Comparison of ENCODE assay signal across 9 mouse cellular contexts in the genomic region with DNA sequence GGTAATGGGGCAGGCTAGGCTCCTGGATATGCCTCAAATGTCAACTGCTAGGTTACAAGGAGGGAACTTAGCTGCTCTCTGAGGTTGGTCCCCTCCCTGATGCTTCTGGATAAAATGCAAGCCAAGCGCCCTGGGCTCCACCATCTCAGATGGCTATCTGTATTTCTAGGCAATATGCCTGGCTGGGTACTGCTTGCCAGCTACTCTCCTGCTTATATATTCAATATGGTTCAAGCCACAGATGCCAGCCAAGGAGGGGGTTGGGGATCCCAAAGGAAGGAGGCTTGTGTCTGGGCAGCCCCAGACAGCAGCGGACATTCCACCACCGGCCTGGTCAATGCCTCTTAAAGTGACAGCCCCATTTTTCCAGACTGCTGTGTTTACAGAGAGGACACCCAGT. TPM values are rescaled to one million over a fixed set of nuclear protein-coding genes. Genes with fewer than 3 reads are reported as not detected.
A peak's percentile ranks its signal among the peaks of the same experiment; 100 is the strongest.
DNase-seq lines count a peak whose midpoint lies in the region; ATAC-seq and TF ChIP-seq lines count a peak whose summit lies in the region.
"Had no signal": no experiment of that assay in that cellular context is flagged by ENCODE, and none has a peak within 500 bp of the region (broad histone marks: within the 10 kb centered on the region; RNA-seq: fewer than 3 reads in every experiment).

No protein-coding gene starts in this region.

- H3K27ac ChIP-seq in left cerebral cortex, adult 2 months: no peak overlapping the region; the same call in 1 of the 2 replicates
- peak overlapping the region; percentile 97 for H3K27ac ChIP-seq in hindbrain, postnatal 0 days

- peak overlapping the region; percentile 90 for H3K9ac ChIP-seq in hindbrain, postnatal 0 days (replicated peaks; ENCODE audit: low read length)

- no peak overlapping the region for H3ac ChIP-seq in myocyte (ENCODE audit: control insufficient read depth, insufficient read length)

- no peaks in the 10 kb centered on the region for H3K79me2 ChIP-seq in myocyte (ENCODE audit: control insufficient read depth, insufficient read depth)

- no peak for TF ChIP-seq POLR2A in myocyte (IDR thresholded peaks at IDR 0.05; ENCODE audit: insufficient read length, low read depth)

- WGBS in hindbrain, postnatal 0 days: 17% methylated on average over 3 of the region's 3 CpGs

- intact Hi-C loops in left cerebral cortex, adult 2 months (cut with DNase I): loop anchor here (2.0 kb wide), 1 partner anchor 42 kb away; the partner anchor contains the start of genes Gucd1 and Snrpd3
- intact Hi-C loops in gastrocnemius, postnatal 36 days (cut with DNase I): no loop called here

- H3K27me3 ChIP-seq in hindbrain, postnatal 0 days (ENCODE audit: insufficient read depth, low read length): no peaks in the 10 kb centered on the region
- no peaks in the 10 kb centered on the region for H3K27me3 ChIP-seq in myocyte (ENCODE audit: control insufficient read depth, insufficient read depth, insufficient read length)
- H3K27me3 ChIP-seq: Patski had no signal

- peaks cover 39% of the 10 kb centered on the region for H3K4me1 ChIP-seq in hindbrain, postnatal 0 days (ENCODE audit: insufficient read depth, low read length)

- H3K4me2 ChIP-seq in hindbrain, postnatal 0 days (ENCODE audit: low read depth, low read length): peak overlapping the region; percentile 82
- peak overlapping the region; percentile 72 for H3K4me2 ChIP-seq in myocyte (ENCODE audit: low read depth)

- H3K9me3 ChIP-seq in hindbrain, postnatal 0 days (ENCODE audit: low read length): no peaks in the 10 kb centered on the region

- DNase-seq in left cerebral cortex, adult 18-20 months (ENCODE audit: low spot score in 2 of 2): peak; percentile 34 to 36
- DNase-seq in left cerebral cortex, adult 2 months (ENCODE audit: extremely low spot score in 1 of 2, low spot score in 2 of 2): no peak
- DNase-seq in cerebellum, postnatal 10 days: peak; percentile 94 to 97
- peak; percentile 93 for DNase-seq in hindbrain, postnatal 0 days (ENCODE audit: low spot score)
- no peak for DNase-seq in ovary, postnatal 10 days (ENCODE audit: low spot score)
- no peak for DNase-seq in gastrocnemius, postnatal 36 days
- DNase-seq in ovary, postnatal 36 days (ENCODE audit: low spot score): no peak

- no peak for TF ChIP-seq CTCF in left cerebral cortex, adult 2 months (IDR thresholded peaks at IDR 0.05)
- no peak for TF ChIP-seq CTCF in hindbrain, postnatal 0 days (IDR thresholded peaks at IDR 0.05; ENCODE audit: low read depth)

- H3K4me3 ChIP-seq in left cerebral cortex, adult 2 months: no peak overlapping the region
- peak overlapping the region; percentile 66 for H3K4me3 ChIP-seq in hindbrain, postnatal 0 days (ENCODE audit: low read length)
- H3K4me3 ChIP-seq in myocyte: peak overlapping the region; percentile 8

- H3K36me3 ChIP-seq in hindbrain, postnatal 0 days (ENCODE audit: insufficient read depth, low read length): peaks cover 5% of the 10 kb centered on the region; the same call in 1 of the 2 replicates
- H3K36me3 ChIP-seq in myocyte (ENCODE audit: control insufficient read depth, insufficient read depth): no peaks in the 10 kb centered on the region

- ATAC-seq in hindbrain, postnatal 0 days: peak; percentile 57
- ATAC-seq: Patski had no signal

TF ChIP-seq in myocyte, 11 proteins besides CTCF, POLR2A, EP300 and RAD21:
- no peak for TF ChIP-seq SRF (IDR thresholded peaks at IDR 0.05; ENCODE audit: control insufficient read depth, insufficient read length, low read depth)
- TF ChIP-seq E2F4 (IDR thresholded peaks at IDR 0.05; ENCODE audit: insufficient read depth): no peak
- TF ChIP-seq TCF3 (IDR thresholded peaks at IDR 0.05; ENCODE audit: insufficient read length, low read depth): no peak
- TF ChIP-seq USF1 (IDR thresholded peaks at IDR 0.05; ENCODE audit: low read depth): no peak
- TF ChIP-seq MYOD1 (IDR thresholded peaks at IDR 0.05; ENCODE audit: control insufficient read depth in 1 of 3, insufficient read length in 2 of 3, low read depth in 2 of 3): no peak
- TF ChIP-seq TCF12 (IDR thresholded peaks at IDR 0.05; ENCODE audit: insufficient read depth, poor library complexity, severe bottlenecking): no peak
- no peak for TF ChIP-seq MYOG (IDR thresholded peaks at IDR 0.05; ENCODE audit: control insufficient read depth in 1 of 3, insufficient read depth in 1 of 3, insufficient read length in 2 of 3, low read depth in 2 of 3)
- no peak for TF ChIP-seq REST (IDR thresholded peaks at IDR 0.05; ENCODE audit: insufficient read depth, insufficient read length)
- TF ChIP-seq CEBPB (IDR thresholded peaks at IDR 0.05; ENCODE audit: insufficient read depth, poor library complexity, severe bottlenecking): no peak
- TF ChIP-seq MAX (IDR thresholded peaks at IDR 0.05; ENCODE audit: low read depth): no peak
- TF ChIP-seq POLR2AphosphoS2 (IDR thresholded peaks at IDR 0.05; ENCODE audit: insufficient read length, low read depth): no peak

RNA-seq across cellular contexts. Expression of gene Lrrc75b, which starts 1.6 kb away (rescaled TPM):
- 10 to 100 TPM; 10.2 to 10.5 TPM for total RNA-seq in left cerebral cortex, adult 18-20 months (2021)
- 1 to 10 TPM; 9.4 to 9.9 TPM for total RNA-seq in left cerebral cortex, adult 2 months (2021)
- total RNA-seq in hindbrain, postnatal 0 days (2014; rRNA removed): 30.3 and 31.4 TPM in 2 replicates
- 26.0 and 26.4 TPM in 2 replicates for polyA plus RNA-seq in hindbrain, postnatal 0 days (2015; fragmentation: Nextera tagmentation; extraction: Ambion mirVana)
- polyA plus RNA-seq in myocyte (2012; fragmentation: generic; extraction: Trizol): 1.1 TPM
- under 1 TPM; 0.20 to 0.64 TPM for total RNA-seq in gastrocnemius, postnatal 36 days (2021)

RNA-seq across cellular contexts. Expression of gene Ggt1, which starts 2.9 kb away (rescaled TPM):
- total RNA-seq in left cerebral cortex, adult 18-20 months (2021): 1 to 10 TPM; 3.6 to 4.1 TPM
- 1 to 10 TPM; 3.2 to 4.1 TPM for total RNA-seq in left cerebral cortex, adult 2 months (2021)
- 3.2 and 7.6 TPM in 2 replicates for total RNA-seq in hindbrain, postnatal 0 days (2014; rRNA removed)
- polyA plus RNA-seq in hindbrain, postnatal 0 days (2015; fragmentation: Nextera tagmentation; extraction: Ambion mirVana): 1.0 and 1.2 TPM in 2 replicates
- 0.06 TPM for polyA plus RNA-seq in myocyte (2012; fragmentation: generic; extraction: Trizol)
- under 1 TPM in 1 of 2 experiments, not detected in 1; 0.33 TPM for total RNA-seq in gastrocnemius, postnatal 36 days (2021)

RNA-seq across cellular contexts. Expression of gene Ggt5, which starts 30.6 kb away (rescaled TPM):
- 1 to 10 TPM; 2.2 to 2.9 TPM for total RNA-seq in left cerebral cortex, adult 18-20 months (2021)
- 1 to 10 TPM; 2.7 to 3.8 TPM for total RNA-seq in left cerebral cortex, adult 2 months (2021)
- total RNA-seq in hindbrain, postnatal 0 days (2014; rRNA removed): 2.8 and 3.4 TPM in 2 replicates
- 2.3 TPM in 2 replicates for polyA plus RNA-seq in hindbrain, postnatal 0 days (2015; fragmentation: Nextera tagmentation; extraction: Ambion mirVana)
- polyA plus RNA-seq in myocyte (2012; fragmentation: generic; extraction: Trizol): 0.22 TPM
- total RNA-seq in gastrocnemius, postnatal 36 days (2021): 1 to 10 TPM; 3.0 to 5.2 TPM
- polyA plus RNA-seq: Patski had no signal

RNA-seq across cellular contexts. Expression of gene Gucd1, which starts 40.7 kb away (rescaled TPM):
- total RNA-seq in left cerebral cortex, adult 18-20 months (2021): 10 to 100 TPM; 15.3 to 15.9 TPM
- total RNA-seq in left cerebral cortex, adult 2 months (2021): 10 to 100 TPM; 16.8 to 18.1 TPM
- 42.3 and 44.3 TPM in 2 replicates for total RNA-seq in hindbrain, postnatal 0 days (2014; rRNA removed)
- polyA plus RNA-seq in hindbrain, postnatal 0 days (2015; fragmentation: Nextera tagmentation; extraction: Ambion mirVana): 12.6 and 15.6 TPM in 2 replicates
- polyA plus RNA-seq in myocyte (2012; fragmentation: generic; extraction: Trizol): 17.5 TPM
- total RNA-seq in gastrocnemius, postnatal 36 days (2021): 10 to 100 TPM; 55.5 to 71.5 TPM

RNA-seq across cellular contexts. Expression of gene Snrpd3, which starts 41.2 kb away (rescaled TPM):
- 10 to 100 TPM; 66.6 TPM for total RNA-seq in left cerebral cortex, adult 18-20 months (2021)
- total RNA-seq in left cerebral cortex, adult 2 months (2021): 10 to 100 TPM; 65.4 to 73.4 TPM
- total RNA-seq in hindbrain, postnatal 0 days (2014; rRNA removed): 16.4 and 18.0 TPM in 2 replicates
- polyA plus RNA-seq in hindbrain, postnatal 0 days (2015; fragmentation: Nextera tagmentation; extraction: Ambion mirVana): 133 and 135 TPM in 2 replicates
- 195 TPM for polyA plus RNA-seq in myocyte (2012; fragmentation: generic; extraction: Trizol)
- total RNA-seq in gastrocnemius, postnatal 36 days (2021): 10 to 100 TPM; 62.0 to 74.5 TPM

Comparison
In these comparisons a context has a peak if more than half of its experiments do, and no peak if none do; other contexts are left out.
1. DNase-seq: peak in left cerebral cortex, adult 18-20 months (2 of 2), cerebellum, postnatal 10 days (2 of 2) and hindbrain, postnatal 0 days (single experiment); none in left cerebral cortex, adult 2 months (0 of 2), ovary, postnatal 10 days (single experiment), gastrocnemius, postnatal 36 days (0 of 2) and ovary, postnatal 36 days (single experiment).
2. RNA of gene Lrrc75b, which starts 1.6 kb away (total RNA-seq): 30.3 to 31.4 TPM in hindbrain, postnatal 0 days, 10.2 to 10.5 TPM in left cerebral cortex, adult 18-20 months and 9.4 to 9.9 TPM in left cerebral cortex, adult 2 months; 0.20 to 0.64 TPM in gastrocnemius, postnatal 36 days; every median in the first group is over 4 times any median in the second.